Mouse (Mus musculus): ENCODE measurements at regions not wholly inside any gene's neighbourhood (a gene's known extent, or its start where the extent isn't known, plus 50 kb on each side); places are given as distances from the start of the nearest gene placed in this dataset.

DNA sequence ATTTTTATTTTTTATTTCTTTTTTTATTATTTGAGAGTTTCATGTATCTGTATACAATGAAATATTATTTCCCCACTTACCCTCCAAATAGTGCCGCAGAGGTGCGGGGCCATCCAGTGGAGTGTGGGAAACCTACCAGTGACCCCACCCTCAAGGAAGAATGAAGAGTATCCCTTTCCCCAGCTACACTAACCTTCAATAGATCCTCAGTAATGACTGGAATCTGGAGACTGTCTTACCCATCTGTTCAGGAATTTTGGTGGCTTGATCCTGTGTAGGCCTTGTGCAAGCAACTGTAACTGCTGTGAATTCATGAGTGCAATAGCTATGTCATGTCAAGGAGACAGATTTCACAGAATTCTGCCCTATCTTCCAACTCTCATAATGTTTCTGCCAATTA lies 153.9 kb upstream of the Slc22a23 start:
- WGBS = 94% methylated on average over 2 of the region's 2 CpGs
- H3K27ac ChIP-seq = no peak overlapping the region
- no peaks in the 10 kb centered on the region for H3K9me3 ChIP-seq
- H3K27me3 ChIP-seq = no peaks in the 10 kb centered on the region
- H3K9ac ChIP-seq = no peak overlapping the region
- H3K36me3 ChIP-seq = no peaks in the 10 kb centered on the region
- H3K4me1 ChIP-seq = no peaks in the 10 kb centered on the region
- no peak for ATAC-seq (ENCODE audit: insufficient number of reproducible peaks, low FRiP score, low TSS enrichment, low read depth)
- H3K4me3 ChIP-seq = no peak overlapping the region
- no peak overlapping the region for H3K4me2 ChIP-seq

GRCm38 (mm10) chr13:34497667-34498066 lies 152.7 kb upstream of the Slc22a23 start:
- H3K27ac ChIP-seq = no peak overlapping the region
- WGBS = 78% methylated on average over 3 of the region's 3 CpGs
- H3K9me3 ChIP-seq = no peaks in the 10 kb centered on the region
- no peaks in the 10 kb centered on the region for H3K4me1 ChIP-seq
- no peak overlapping the region for H3K4me3 ChIP-seq
- H3K4me2 ChIP-seq = no peak overlapping the region
- H3K27me3 ChIP-seq = no peaks in the 10 kb centered on the region
- no peak for ATAC-seq (ENCODE audit: insufficient number of reproducible peaks, low FRiP score, low TSS enrichment, low read depth)
- H3K36me3 ChIP-seq = no peaks in the 10 kb centered on the region
- H3K9ac ChIP-seq = no peak overlapping the region

DNA sequence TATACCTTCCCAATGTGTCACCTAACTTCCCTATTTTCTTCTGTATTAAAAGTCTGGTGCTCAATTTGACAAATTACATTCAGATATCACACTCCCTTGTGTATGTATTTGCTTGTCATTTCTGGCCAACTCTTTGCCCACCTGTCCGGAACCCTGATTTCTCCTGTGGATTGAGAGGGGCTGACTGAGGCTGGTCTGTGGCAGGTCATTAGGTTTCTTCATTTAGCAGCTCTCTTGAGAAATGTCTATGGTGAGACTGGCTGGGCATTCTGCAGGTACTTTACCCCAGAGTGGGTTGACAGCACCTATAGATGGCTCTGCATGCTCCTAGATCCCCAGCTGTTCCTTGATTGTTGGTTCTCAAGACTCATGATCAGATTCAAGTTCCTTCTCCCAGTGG lies 139.8 kb upstream of the Slc22a23 start:
- no peak for ATAC-seq (ENCODE audit: insufficient number of reproducible peaks, low FRiP score, low TSS enrichment, low read depth)
- no peaks in the 10 kb centered on the region for H3K27me3 ChIP-seq
- H3K4me3 ChIP-seq = no peak overlapping the region
- H3K27ac ChIP-seq = no peak overlapping the region
- no peaks in the 10 kb centered on the region for H3K36me3 ChIP-seq
- H3K4me1 ChIP-seq = no peaks in the 10 kb centered on the region
- no peak overlapping the region for H3K9ac ChIP-seq
- no peak overlapping the region for H3K4me2 ChIP-seq
- no peaks in the 10 kb centered on the region for H3K9me3 ChIP-seq
- whole genome bisulfite sequencing = 82% methylated on average over 1 of the region's 1 CpGs

DNA sequence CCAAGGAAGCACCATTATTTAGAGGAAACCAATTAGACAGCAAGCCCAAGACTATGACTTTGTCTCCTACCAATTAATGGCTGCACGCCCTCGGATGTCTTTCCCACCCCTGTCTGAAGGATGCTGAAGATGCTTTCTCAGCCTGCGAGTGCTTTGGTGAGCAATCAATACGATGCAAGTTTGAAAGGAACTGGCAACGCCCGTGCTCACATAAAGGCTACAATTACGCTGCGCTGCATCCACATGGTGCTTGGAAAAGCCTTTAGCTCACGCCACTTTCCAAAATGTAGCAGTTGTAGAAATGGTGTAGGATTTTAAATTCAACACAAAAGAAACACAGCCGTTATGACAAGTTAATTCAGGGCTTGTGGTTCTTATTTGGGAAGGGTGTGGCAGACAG lies 136.5 kb upstream of the Slc22a23 start:
- Histone ChIP-seq H3K9ac (no peak overlapping the region), H3K27me3 (no peaks in the 10 kb centered on the region), H3K4me2 (no peak overlapping the region), H3K27ac (no peak overlapping the region), H3K4me1 (no peaks in the 10 kb centered on the region), H3K9me3 (no peaks in the 10 kb centered on the region), H3K36me3 (no peaks in the 10 kb centered on the region), H3K4me3 (no peak overlapping the region)
- ATAC-seq (ENCODE audit: insufficient number of reproducible peaks, low FRiP score, low TSS enrichment, low read depth) = no peak
- 86% methylated on average over 10 of the region's 10 CpGs for WGBS

DNA sequence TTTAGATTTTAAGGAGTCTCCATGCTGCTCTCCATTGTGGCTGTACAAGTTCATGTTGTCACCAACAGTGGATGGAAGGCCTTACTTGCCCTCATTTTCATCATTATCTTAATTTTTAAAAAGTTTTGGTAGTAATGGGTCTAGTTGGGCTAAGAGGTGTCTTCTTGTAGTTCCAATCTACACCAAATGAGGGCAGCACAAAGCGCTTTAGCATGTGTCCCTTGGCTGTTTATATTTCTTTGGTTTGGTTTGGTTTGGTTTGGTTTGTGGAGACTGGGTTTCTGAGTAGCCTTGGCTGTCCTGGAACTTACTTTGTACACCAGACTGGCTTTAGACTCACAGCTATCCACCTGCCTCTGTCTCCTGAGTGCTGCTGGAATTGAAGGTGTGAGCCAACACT lies 125.4 kb upstream of the Slc22a23 start:
- Histone ChIP-seq H3K4me2 (no peak overlapping the region), H3K36me3 (no peaks in the 10 kb centered on the region), H3K4me1 (peaks cover 22% of the 10 kb centered on the region), H3K4me3 (no peak overlapping the region), H3K9ac (no peak overlapping the region), H3K9me3 (no peaks in the 10 kb centered on the region), H3K27me3 (no peaks in the 10 kb centered on the region), H3K27ac (no peak overlapping the region)
- WGBS = 67% methylated on average over 1 of the region's 1 CpGs
- no peak for ATAC-seq (ENCODE audit: insufficient number of reproducible peaks, low FRiP score, low TSS enrichment, low read depth)

DNA sequence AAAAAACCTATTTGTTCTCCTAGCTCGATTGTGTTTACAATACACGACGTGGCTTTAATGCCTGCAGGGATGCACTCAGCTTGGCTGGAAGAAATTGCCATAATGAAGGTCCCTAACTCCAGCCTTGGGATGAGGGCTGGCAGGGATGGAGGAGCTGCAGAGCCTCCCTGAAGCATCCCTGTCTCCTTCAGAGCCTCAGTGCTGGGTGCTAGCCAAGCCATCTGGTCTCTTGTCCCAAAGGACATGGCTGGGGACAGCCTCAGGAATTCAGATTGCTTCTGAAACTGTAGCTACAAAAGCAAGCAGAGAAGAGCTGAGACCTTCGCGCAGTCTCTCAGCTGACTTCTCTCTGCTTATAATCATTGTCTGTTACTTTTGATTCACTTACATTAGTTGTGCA lies 124.6 kb upstream of the Slc22a23 start:
- no peak for ATAC-seq (ENCODE audit: insufficient number of reproducible peaks, low FRiP score, low TSS enrichment, low read depth)
- H3K9me3 ChIP-seq = no peaks in the 10 kb centered on the region
- 53% methylated on average over 5 of the region's 5 CpGs for WGBS
- no peak overlapping the region for H3K9ac ChIP-seq
- no peak overlapping the region for H3K4me2 ChIP-seq
- no peaks in the 10 kb centered on the region for H3K27me3 ChIP-seq
- H3K4me1 ChIP-seq = peaks cover 22% of the 10 kb centered on the region
- no peaks in the 10 kb centered on the region for H3K36me3 ChIP-seq
- H3K27ac ChIP-seq = 0 out of 2 replicates have a peak overlapping the region, but pooled peaks have one; percentile 13
- H3K4me3 ChIP-seq = no peak overlapping the region

- no peak overlapping the region for H3K4me2 ChIP-seq
- H3K36me3 ChIP-seq = no peaks in the 10 kb centered on the region
- WGBS = 37% methylated on average over 3 of the region's 3 CpGs
- no peaks in the 10 kb centered on the region for H3K27me3 ChIP-seq
- H3K27ac ChIP-seq = peak overlapping the region; percentile 6; the same call in 1 of the 2 replicates
- no peaks in the 10 kb centered on the region for H3K9me3 ChIP-seq
- H3K4me3 ChIP-seq = no peak overlapping the region
- H3K9ac ChIP-seq = no peak overlapping the region
- peaks cover 23% of the 10 kb centered on the region for H3K4me1 ChIP-seq
- ATAC-seq (ENCODE audit: insufficient number of reproducible peaks, low FRiP score, low TSS enrichment, low read depth) = 0 out of 2 replicates have a peak, but pooled peaks have one; percentile 40
Measured at GRCm38 (mm10) chr13:34468132-34468748, 123.3 kb upstream of the Slc22a23 start.

- no peak overlapping the region for H3K4me3 ChIP-seq
- H3K27me3 ChIP-seq = no peaks in the 10 kb centered on the region
- peaks cover 35% of the 10 kb centered on the region for H3K4me1 ChIP-seq
- H3K4me2 ChIP-seq = no peak overlapping the region
- no peaks in the 10 kb centered on the region for H3K36me3 ChIP-seq
- ATAC-seq (ENCODE audit: insufficient number of reproducible peaks, low FRiP score, low TSS enrichment, low read depth) = 0 out of 2 replicates have a peak, but pooled peaks have one; percentile 35
- no peak overlapping the region for H3K9ac ChIP-seq
- no peaks in the 10 kb centered on the region for H3K9me3 ChIP-seq
- 0 out of 2 replicates have a peak overlapping the region, but pooled peaks have one; percentile 27 for H3K27ac ChIP-seq
Measured at GRCm38 (mm10) chr13:34465862-34466430, 121.0 kb upstream of the Slc22a23 start.

DNA sequence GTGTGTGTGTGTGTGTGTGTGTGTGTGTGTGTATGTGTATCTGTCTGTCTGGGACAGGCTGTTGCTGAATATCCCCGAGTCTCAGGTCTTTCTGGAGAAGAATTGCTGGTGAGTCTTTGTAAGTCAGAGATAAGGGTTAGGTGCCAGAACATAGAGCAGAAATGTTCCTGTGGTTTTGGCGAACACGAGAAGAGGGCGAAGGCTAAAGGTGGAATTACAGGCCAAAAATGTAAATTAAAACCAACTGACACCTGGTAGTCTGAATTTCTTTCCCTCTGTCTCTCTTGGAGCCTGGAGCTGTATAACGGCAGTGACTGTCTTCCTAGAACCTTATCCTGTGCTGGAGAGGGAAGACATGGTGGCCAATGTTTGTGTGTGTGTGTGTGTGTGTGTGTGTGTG lies 120.5 kb upstream of the Slc22a23 start:
- no peak overlapping the region for H3K4me3 ChIP-seq
- H3K4me1 ChIP-seq = peaks cover 35% of the 10 kb centered on the region
- no peak for ATAC-seq (ENCODE audit: insufficient number of reproducible peaks, low FRiP score, low TSS enrichment, low read depth)
- H3K36me3 ChIP-seq = no peaks in the 10 kb centered on the region
- H3K9ac ChIP-seq = no peak overlapping the region
- H3K4me2 ChIP-seq = no peak overlapping the region
- H3K27ac ChIP-seq = no peak overlapping the region
- H3K27me3 ChIP-seq = no peaks in the 10 kb centered on the region
- WGBS = 36% methylated on average over 5 of the region's 5 CpGs
- no peaks in the 10 kb centered on the region for H3K9me3 ChIP-seq

DNA sequence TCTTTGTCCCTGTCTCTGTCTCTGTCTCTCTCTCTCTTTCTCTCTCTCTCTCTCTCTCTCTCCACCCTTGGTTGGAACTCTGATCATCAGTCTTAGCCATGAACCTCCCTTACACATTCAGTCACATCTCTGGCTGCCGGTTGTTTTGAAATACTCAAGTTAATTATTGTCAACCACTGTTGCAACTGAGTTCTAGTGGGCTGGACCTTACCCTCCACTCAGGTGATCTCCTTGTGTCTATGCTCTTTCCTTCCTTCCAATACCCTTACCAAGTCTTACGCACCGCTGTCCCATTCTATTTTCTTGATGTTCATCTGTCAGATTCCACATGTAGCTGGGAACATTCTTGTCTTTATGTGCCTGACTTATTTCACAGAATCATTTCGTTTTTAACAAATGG lies 119.2 kb upstream of the Slc22a23 start:
- Histone ChIP-seq H3K9ac (no peak overlapping the region), H3K27ac (no peak overlapping the region), H3K4me1 (peaks cover 32% of the 10 kb centered on the region), H3K36me3 (no peaks in the 10 kb centered on the region), H3K9me3 (no peaks in the 10 kb centered on the region), H3K4me3 (no peak overlapping the region), H3K4me2 (no peak overlapping the region), H3K27me3 (no peaks in the 10 kb centered on the region)
- WGBS = 91% methylated on average over 4 of the region's 4 CpGs
- ATAC-seq (ENCODE audit: insufficient number of reproducible peaks, low FRiP score, low TSS enrichment, low read depth) = no peak

- Histone ChIP-seq H3K27me3 (no peaks in the 10 kb centered on the region), H3K27ac (peak overlapping the region; percentile 60), H3K36me3 (no peaks in the 10 kb centered on the region), H3K9me3 (no peaks in the 10 kb centered on the region), H3K4me2 (no peak overlapping the region), H3K4me3 (no peak overlapping the region), H3K9ac (no peak overlapping the region), H3K4me1 (peaks cover 22% of the 10 kb centered on the region)
- peak; percentile 77 for ATAC-seq (ENCODE audit: insufficient number of reproducible peaks, low FRiP score, low TSS enrichment, low read depth)
- WGBS = 18% methylated on average over 2 of the region's 2 CpGs
Measured at GRCm38 (mm10) chr13:34462808-34463511, 118.0 kb upstream of the Slc22a23 start.

GRCm38 (mm10) chr13:34462206-34462807 lies 117.3 kb upstream of the Slc22a23 start:
- Histone ChIP-seq H3K4me2 (no peak overlapping the region), H3K27me3 (no peaks in the 10 kb centered on the region), H3K4me1 (peaks cover 22% of the 10 kb centered on the region), H3K4me3 (no peak overlapping the region), H3K9me3 (no peaks in the 10 kb centered on the region), H3K27ac (peak overlapping the region; percentile 60; the same call in 1 of the 2 replicates), H3K36me3 (no peaks in the 10 kb centered on the region), H3K9ac (no peak overlapping the region)
- 81% methylated on average over 6 of the region's 6 CpGs for WGBS
- ATAC-seq (ENCODE audit: insufficient number of reproducible peaks, low FRiP score, low TSS enrichment, low read depth) = peak; percentile 40; the same call in 1 of the 2 replicates

Data from limb, embryonic 15.5 days (tissue).